In genomic region chr1:72225720-72226171, GRCm38 (mm10) we compare ENCODE assay signal across 8 mouse cellular contexts. TPM values are rescaled to one million over a fixed set of nuclear protein-coding genes. Genes with fewer than 3 reads are reported as not detected.
A peak's percentile ranks its signal among the peaks of the same experiment; 100 is the strongest.
DNase-seq lines count a peak whose midpoint lies in the region; ATAC-seq and TF ChIP-seq lines count a peak whose summit lies in the region.
"Not testable (repeated sequence)": the region's sequence is repeated elsewhere in the genome, so short reads cannot be mapped to it uniquely, and the experiment has no call there.

No protein-coding gene starts in this region.

- under 1% methylated on average over 25 of the region's 31 CpGs for WGBS in hindbrain, postnatal 0 days

- not testable (repeated sequence) for H3K36me3 ChIP-seq in hindbrain, postnatal 0 days (ENCODE audit: insufficient read depth, low read length)

- H3K27me3 ChIP-seq in hindbrain, postnatal 0 days (ENCODE audit: insufficient read depth, low read length) = not testable (repeated sequence)

- DNase-seq in ZHBTc4 (ENCODE audit: low read depth, low spot score) = peak; percentile 97
- DNase-seq in gastrocnemius, adult 2 months = peak; percentile 87
- peak; percentile 90 for DNase-seq in hindbrain, postnatal 0 days (ENCODE audit: low spot score)
- peak; percentile 64 to 84 for DNase-seq in left cerebral cortex, adult 8-10 months (ENCODE audit: low spot score in 2 of 2)
- DNase-seq in right cerebral cortex, adult 2 months (ENCODE audit: low spot score in 2 of 2) = peak; percentile 67 to 87
- DNase-seq in urinary bladder, postnatal 14 days (ENCODE audit: low spot score) = peak; percentile 83

- peak overlapping the region; percentile 69 for H3K4me2 ChIP-seq in hindbrain, postnatal 0 days (ENCODE audit: low read depth, low read length)

- not testable (repeated sequence) for TF ChIP-seq CTCF in gastrocnemius, adult 2 months (IDR thresholded peaks at IDR 0.05); hindbrain, postnatal 0 days (IDR thresholded peaks at IDR 0.05; ENCODE audit: low read depth)

- peak overlapping the region; percentile 78 for H3K4me3 ChIP-seq in gastrocnemius, adult 2 months
- peak overlapping the region; percentile 45 for H3K4me3 ChIP-seq in hindbrain, postnatal 0 days (ENCODE audit: low read length)

- peak overlapping the region; percentile 84 for H3K27ac ChIP-seq in gastrocnemius, adult 2 months
- H3K27ac ChIP-seq in hindbrain, postnatal 0 days = peak overlapping the region; percentile 59; the same call in 1 of the 2 replicates

- not testable (repeated sequence) for H3K4me1 ChIP-seq in hindbrain, postnatal 0 days (ENCODE audit: insufficient read depth, low read length)

- H3K9me3 ChIP-seq in hindbrain, postnatal 0 days (ENCODE audit: low read length) = not testable (repeated sequence)

- H3K9ac ChIP-seq in hindbrain, postnatal 0 days (replicated peaks; ENCODE audit: low read length) = peak overlapping the region; percentile 54

- ATAC-seq in common myeloid progenitor, adult 5-6 weeks (replicated peaks; ENCODE audit: low read depth, poor library complexity, severe bottlenecking) = peak; percentile 84
- peak; percentile 92 for ATAC-seq in hindbrain, postnatal 0 days
- peak; percentile 88 for ATAC-seq in megakaryocyte, adult 5-6 weeks (ENCODE audit: poor library complexity, severe bottlenecking)

- intact Hi-C loops in gastrocnemius, adult 2 months (cut with DNase I) = not testable (repeated sequence)

RNA-seq across cellular contexts. Expression of gene Mreg, which starts 13.6 kb away (rescaled TPM):
- total RNA-seq in common myeloid progenitor, adult 5-6 weeks (2017) = 0.05 TPM in 1 of 2 replicates, not detected in the other
- total RNA-seq in gastrocnemius, adult 2 months (2021) = 10 to 100 TPM; 37.7 to 60.5 TPM
- 2.1 and 2.7 TPM in 2 replicates for total RNA-seq in hindbrain, postnatal 0 days (2014; rRNA removed)
- 3.9 and 4.4 TPM in 2 replicates for polyA plus RNA-seq in hindbrain, postnatal 0 days (2015; fragmentation: Nextera tagmentation; extraction: Ambion mirVana)
- total RNA-seq in left cerebral cortex, adult 8-10 months (2022) = 1 to 10 TPM; 4.6 to 6.9 (median 6.0) TPM
- total RNA-seq in megakaryocyte, adult 5-6 weeks (2015) = 0.18 and 1.6 TPM in 2 replicates
- total RNA-seq in megakaryocyte, adult 5-6 weeks (2017) = 0.37 and 1.1 TPM in 2 replicates

RNA-seq across cellular contexts. Expression of gene Pecr, which starts 58.4 kb away (rescaled TPM):
- 3.0 and 17.4 TPM in 2 replicates for total RNA-seq in common myeloid progenitor, adult 5-6 weeks (2017)
- total RNA-seq in gastrocnemius, adult 2 months (2021) = 10 to 100 TPM; 15.7 to 16.4 TPM
- total RNA-seq in hindbrain, postnatal 0 days (2014; rRNA removed) = 1.8 and 3.8 TPM in 2 replicates
- polyA plus RNA-seq in hindbrain, postnatal 0 days (2015; fragmentation: Nextera tagmentation; extraction: Ambion mirVana) = 13.5 and 14.4 TPM in 2 replicates
- 1 to 10 TPM; 6.0 to 9.5 (median 6.2) TPM for total RNA-seq in left cerebral cortex, adult 8-10 months (2022)
- 0.29 and 0.66 TPM in 2 replicates for total RNA-seq in megakaryocyte, adult 5-6 weeks (2015)
- total RNA-seq in megakaryocyte, adult 5-6 weeks (2017) = 0.45 and 1.3 TPM in 2 replicates

RNA-seq across cellular contexts. Expression of gene Tmem169, which starts 58.4 kb away (rescaled TPM):
- not detected in 2 replicates for total RNA-seq in common myeloid progenitor, adult 5-6 weeks (2017)
- total RNA-seq in gastrocnemius, adult 2 months (2021) = not detected
- 25.3 and 37.2 TPM in 2 replicates for total RNA-seq in hindbrain, postnatal 0 days (2014; rRNA removed)
- 32.7 and 37.0 TPM in 2 replicates for polyA plus RNA-seq in hindbrain, postnatal 0 days (2015; fragmentation: Nextera tagmentation; extraction: Ambion mirVana)
- total RNA-seq in left cerebral cortex, adult 8-10 months (2022) = 10 to 100 TPM; 13.4 to 16.3 (median 14.8) TPM
- not detected in 2 replicates for total RNA-seq in megakaryocyte, adult 5-6 weeks (2015)
- total RNA-seq in megakaryocyte, adult 5-6 weeks (2017) = not detected in 2 replicates

Comparison
In these comparisons a context has a peak if more than half of its experiments do, and no peak if none do; other contexts are left out.
1. Peak in every context shown above with its lines: DNase-seq, ATAC-seq, H3K4me3 ChIP-seq and H3K27ac ChIP-seq.
2. RNA of gene Mreg, which starts 13.6 kb away (total RNA-seq): 37.7 to 60.5 TPM in gastrocnemius, adult 2 months; 4.6 to 6.9 TPM in left cerebral cortex, adult 8-10 months, 2.1 to 2.7 TPM in hindbrain, postnatal 0 days, 0.18 to 1.6 TPM in megakaryocyte, adult 5-6 weeks and 0.05 TPM in common myeloid progenitor, adult 5-6 weeks; every median in the first group is over 4 times any median in the second.
3. RNA of gene Tmem169, which starts 58.4 kb away (total RNA-seq): 25.3 to 37.2 TPM in hindbrain, postnatal 0 days and 13.4 to 16.3 TPM in left cerebral cortex, adult 8-10 months; not detected in gastrocnemius, adult 2 months, not detected in common myeloid progenitor, adult 5-6 weeks and not detected in megakaryocyte, adult 5-6 weeks; every median in the first group is over 10 times any median in the second.